Mouse (Mus musculus) heart, postnatal 0 days (tissue): ENCODE data around the gene Ano10.

Source experiments
- CTCF ChIP-seq: IDR thresholded peaks from 2 replicates; pipeline ENCODE4 v1.5.1; 2016; ENCODE audit warnings: antibody characterized with exemption, control low read depth, low read depth
- EP300 ChIP-seq: IDR thresholded peaks from 2 replicates; pipeline ENCODE4 v1.6.1; 2016; ENCODE audit warnings: antibody characterized with exemption, low read depth

GRCm38 (mm10) chr9:122337510-122337931 lies 43.3 kb upstream of the Ano10 start:
- TF ChIP-seq CTCF: no peak
- no peak for TF ChIP-seq EP300
